Mouse (Mus musculus) small intestine, adult 2 months (tissue): ENCODE data around the gene Stx8. TPM values are rescaled to one million over a fixed set of nuclear protein-coding genes. Genes with fewer than 3 reads are reported as not detected.

Source experiments
- H3K27ac ChIP-seq: fragments of 200-500 bp; 2 replicates; pipeline ENCODE4 v1.5.1; 2012; ENCODE audit warnings: low read depth, low read length, control low read depth, inconsistent platforms; ENCODE audit not compliant: insufficient read depth
- H3K27me3 ChIP-seq: fragments of 200-500 bp; 2 replicates; pipeline ENCODE4 v1.6.1; 2012; ENCODE audit warnings: mild to moderate bottlenecking, moderate library complexity, low read length, inconsistent platforms; ENCODE audit not compliant: control insufficient read depth, insufficient read depth
- H3K36me3 ChIP-seq: fragments of 200-500 bp; 2 replicates; pipeline ENCODE4 v1.6.1; 2012; ENCODE audit warnings: mild to moderate bottlenecking, low read length, control low read depth, inconsistent platforms; ENCODE audit not compliant: control insufficient read depth, insufficient read depth
- H3K4me1 ChIP-seq: fragments of 200-500 bp; 2 replicates; pipeline ENCODE4 v1.6.1; 2012; ENCODE audit warnings: low read length, inconsistent platforms, mixed read lengths; ENCODE audit not compliant: control insufficient read depth, insufficient read depth, insufficient read length
- H3K4me3 ChIP-seq: fragments of 200-500 bp; 2 replicates; pipeline ENCODE4 v1.5.1; 2012; ENCODE audit warnings: low read depth, mild to moderate bottlenecking, control low read depth, inconsistent platforms, low read length, moderate library complexity
- CTCF ChIP-seq: fragments of 200-500 bp; IDR thresholded peaks from 2 replicates; pipeline ENCODE4 v1.5.1; 2012; ENCODE audit warnings: low read depth, mild to moderate bottlenecking, control low read depth, inconsistent platforms, low read length, moderate library complexity, mixed read lengths; ENCODE audit not compliant: insufficient replicate concordance, insufficient read length; ENCODE audit errors: extremely low read depth
- POLR2A ChIP-seq: fragments of 200-500 bp; IDR thresholded peaks from 2 replicates; pipeline ENCODE4 v1.6.1; 2012; ENCODE audit warnings: low read depth, mild to moderate bottlenecking, control low read depth, inconsistent platforms, low read length, moderate library complexity
- WGBS: fragments of 180-500 bp; shearing (Covaris S2); methylation state at CpG from one replicate; pipeline ENCODE4 v1.1.7; 2018; 5-methylcytosine and 5-hydroxymethylcytosine counted together
- polyA plus RNA-seq: library from polyadenylated mRNA; depleted of rRNA; stranded (reverse); fragments of >200 nt; gene quantifications from 2 replicates; pipeline ENCODE4 v1.2.3, GENCODE M21; 2012

Stx8 gene
- polyA plus RNA-seq, 1 experiment = 2.4 TPM

GRCm38 (mm10) chr11:68106053-68106452, 140.1 kb downstream of the Stx8 start:
- Histone ChIP-seq H3K27me3 (no peaks in the 10 kb centered on the region), H3K27ac (no peak overlapping the region), H3K4me3 (no peak overlapping the region), H3K4me1 (no peaks in the 10 kb centered on the region), H3K36me3 (0 out of 2 replicates have a peak, but pooled peaks cover 2% of the 10 kb centered on the region)
- TF ChIP-seq POLR2A (no peak), CTCF (no peak)
- 94% methylated on average over 3 of the region's 3 CpGs for WGBS

DNA sequence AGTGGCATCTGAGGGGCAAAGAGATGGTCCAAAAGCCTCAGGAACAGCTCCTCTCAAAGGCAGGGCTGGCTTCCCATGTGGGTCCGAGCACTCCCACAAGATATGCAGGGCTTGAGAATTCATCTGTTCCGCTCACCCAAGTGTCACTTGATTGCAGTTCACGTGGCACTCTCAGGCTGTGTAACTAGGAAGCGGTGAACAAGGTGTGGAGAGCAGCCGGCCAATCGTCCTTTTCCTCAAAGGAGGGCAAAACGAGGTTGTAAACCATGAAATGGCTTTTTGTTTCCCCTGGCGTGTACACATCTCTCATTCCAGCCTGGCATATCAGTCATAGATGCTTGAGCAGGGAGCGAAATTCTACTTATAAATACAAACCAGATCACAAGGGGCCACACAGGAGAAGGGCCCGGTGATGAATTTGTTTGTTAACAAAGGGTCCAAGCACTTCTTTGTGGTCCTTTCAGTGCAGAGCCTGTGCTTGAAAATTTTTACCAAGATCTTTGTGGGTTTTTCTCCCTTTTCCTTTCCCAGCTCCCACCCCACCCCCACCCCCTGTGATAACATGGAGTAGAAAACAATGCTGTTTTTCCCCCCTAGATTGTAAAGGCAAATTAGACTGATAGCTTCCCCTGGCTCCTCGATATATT, 147.6 kb downstream of the Stx8 start:
- no peak overlapping the region for H3K4me3 ChIP-seq
- H3K27me3 ChIP-seq = no peaks in the 10 kb centered on the region
- no peaks in the 10 kb centered on the region for H3K4me1 ChIP-seq
- TF ChIP-seq POLR2A (no peak), CTCF (no peak)
- 0 out of 2 replicates have a peak, but pooled peaks cover 2% of the 10 kb centered on the region for H3K36me3 ChIP-seq
- 49% methylated on average over 11 of the region's 11 CpGs for WGBS
- H3K27ac ChIP-seq = no peak overlapping the region

DNA sequence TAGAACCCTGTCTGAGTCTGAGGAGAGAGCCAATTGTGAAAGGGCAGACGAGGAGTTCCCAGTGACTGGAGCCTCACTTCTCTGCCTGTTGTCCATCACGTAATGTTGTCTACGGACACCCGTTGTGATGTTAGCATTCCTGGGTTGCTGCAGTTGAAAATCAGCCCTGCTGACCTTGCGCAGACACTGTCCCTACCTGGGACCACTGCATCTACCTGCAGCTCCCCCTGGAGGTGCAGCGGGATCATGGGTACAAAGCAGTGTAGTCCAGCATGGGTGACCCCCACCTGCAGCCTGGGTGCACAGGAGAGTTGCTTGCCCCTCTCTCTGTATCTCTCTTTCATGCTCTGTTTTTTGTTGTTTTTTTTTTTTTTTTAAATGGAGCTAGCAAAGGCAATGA, 148.2 kb downstream of the Stx8 start:
- WGBS = 76% methylated on average over 6 of the region's 6 CpGs
- Histone ChIP-seq H3K27ac (no peak overlapping the region), H3K4me3 (no peak overlapping the region), H3K27me3 (no peaks in the 10 kb centered on the region), H3K4me1 (no peaks in the 10 kb centered on the region), H3K36me3 (0 out of 2 replicates have a peak, but pooled peaks cover 1% of the 10 kb centered on the region)
- no peak for TF ChIP-seq CTCF
- no peak for TF ChIP-seq POLR2A

DNA sequence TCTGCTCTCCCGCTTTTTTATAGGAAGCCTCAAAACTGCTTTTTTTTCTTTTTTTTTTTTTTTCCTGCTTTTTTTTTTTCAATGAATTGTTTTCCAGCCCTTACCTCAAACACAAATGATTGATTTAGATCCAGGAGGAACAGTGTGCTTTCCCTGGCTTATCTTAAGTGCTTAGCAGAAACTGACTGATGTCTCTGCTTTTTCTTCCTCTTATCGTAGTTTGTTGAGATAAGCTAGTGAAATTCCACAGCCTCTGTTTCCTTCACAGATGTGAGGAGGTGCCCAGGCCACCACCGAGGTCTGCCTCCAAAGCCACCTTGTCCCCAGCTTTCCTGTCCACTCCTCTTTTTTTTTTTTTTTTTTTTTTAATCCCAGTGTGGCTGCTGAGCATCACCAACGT, 150.2 kb downstream of the Stx8 start:
- Histone ChIP-seq H3K4me3 (no peak overlapping the region), H3K36me3 (no peaks in the 10 kb centered on the region), H3K27me3 (no peaks in the 10 kb centered on the region), H3K4me1 (no peaks in the 10 kb centered on the region), H3K27ac (no peak overlapping the region)
- TF ChIP-seq CTCF (no peak), POLR2A (no peak)
- WGBS = 33% methylated on average over 4 of the region's 4 CpGs

GRCm38 (mm10) chr11:68117878-68118660, 152.1 kb downstream of the Stx8 start:
- no peaks in the 10 kb centered on the region for H3K4me1 ChIP-seq
- WGBS = 98% methylated on average over 10 of the region's 10 CpGs
- no peak for TF ChIP-seq CTCF
- TF ChIP-seq POLR2A = no peak
- H3K27ac ChIP-seq = no peak overlapping the region
- H3K4me3 ChIP-seq = no peak overlapping the region
- no peaks in the 10 kb centered on the region for H3K27me3 ChIP-seq
- no peaks in the 10 kb centered on the region for H3K36me3 ChIP-seq

GRCm38 (mm10) chr11:68118679-68119078, 152.7 kb downstream of the Stx8 start:
- Histone ChIP-seq H3K27ac (no peak overlapping the region), H3K4me1 (no peaks in the 10 kb centered on the region), H3K4me3 (no peak overlapping the region), H3K27me3 (no peaks in the 10 kb centered on the region), H3K36me3 (no peaks in the 10 kb centered on the region)
- TF ChIP-seq CTCF = no peak
- no peak for TF ChIP-seq POLR2A
- WGBS = 82% methylated on average over 4 of the region's 4 CpGs

DNA sequence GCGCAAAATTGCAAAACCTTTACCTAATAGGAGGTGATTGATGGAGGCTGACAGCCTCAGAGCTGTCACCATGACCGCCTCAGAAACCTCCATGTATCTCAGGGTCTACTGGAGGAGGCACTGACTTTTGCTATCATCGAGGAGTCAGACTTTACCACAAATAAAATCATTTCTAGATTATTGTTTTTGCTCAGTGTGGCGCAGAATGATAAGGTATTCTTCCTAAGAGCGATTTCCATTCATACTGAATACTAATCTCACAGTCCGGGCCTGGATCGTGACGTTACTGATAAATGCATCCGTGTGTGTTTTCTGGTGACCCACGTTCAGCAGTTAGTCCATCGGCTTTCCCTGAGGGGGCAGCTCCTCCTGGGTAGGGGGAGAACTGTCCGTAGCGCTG, 153.1 kb downstream of the Stx8 start:
- TF ChIP-seq POLR2A = no peak
- no peak for TF ChIP-seq CTCF
- Histone ChIP-seq H3K27me3 (no peaks in the 10 kb centered on the region), H3K4me1 (no peaks in the 10 kb centered on the region), H3K27ac (no peak overlapping the region), H3K36me3 (no peaks in the 10 kb centered on the region), H3K4me3 (no peak overlapping the region)
- WGBS = 91% methylated on average over 13 of the region's 13 CpGs
